Mouse (Mus musculus) heart, postnatal 0 days (tissue): Measurements from ENCODE around the gene Chil5.

Experiments
- CTCF ChIP-seq: IDR thresholded peaks from 2 replicates; pipeline ENCODE4 v1.5.1; 2016; ENCODE audit warnings: antibody characterized with exemption, control low read depth, low read depth
- EP300 ChIP-seq: IDR thresholded peaks from 2 replicates; pipeline ENCODE4 v1.6.1; 2016; ENCODE audit warnings: antibody characterized with exemption, low read depth

- TF ChIP-seq CTCF (no peak), EP300 (no peak)
Observed at GRCm38 (mm10) chr3:105973411-105973810, 59.2 kb downstream of the Chil5 start, which contains the start of gene Ovgp1.
